Mouse (Mus musculus): ENCODE results near the gene Ppp1r9b. TPM values are rescaled to one million over a fixed set of nuclear protein-coding genes. Genes with fewer than 3 reads are reported as not detected.
A peak's percentile ranks its signal among the peaks of the same experiment; 100 is the strongest.

The Ppp1r9b gene
- total RNA-seq, 2 experiments from 2014 or later, result 993 to 1,036 TPM

- DNase-seq (ENCODE audit: low spot score in 2 of 2), result no peak
These were observed 14.6 kb upstream of the Ppp1r9b start, which contains the start of gene Sgca for GRCm38 (mm10) chr11:94976199-94976598. TSS of gene Sgca (minus strand) at chr11:94976327.

DNA sequence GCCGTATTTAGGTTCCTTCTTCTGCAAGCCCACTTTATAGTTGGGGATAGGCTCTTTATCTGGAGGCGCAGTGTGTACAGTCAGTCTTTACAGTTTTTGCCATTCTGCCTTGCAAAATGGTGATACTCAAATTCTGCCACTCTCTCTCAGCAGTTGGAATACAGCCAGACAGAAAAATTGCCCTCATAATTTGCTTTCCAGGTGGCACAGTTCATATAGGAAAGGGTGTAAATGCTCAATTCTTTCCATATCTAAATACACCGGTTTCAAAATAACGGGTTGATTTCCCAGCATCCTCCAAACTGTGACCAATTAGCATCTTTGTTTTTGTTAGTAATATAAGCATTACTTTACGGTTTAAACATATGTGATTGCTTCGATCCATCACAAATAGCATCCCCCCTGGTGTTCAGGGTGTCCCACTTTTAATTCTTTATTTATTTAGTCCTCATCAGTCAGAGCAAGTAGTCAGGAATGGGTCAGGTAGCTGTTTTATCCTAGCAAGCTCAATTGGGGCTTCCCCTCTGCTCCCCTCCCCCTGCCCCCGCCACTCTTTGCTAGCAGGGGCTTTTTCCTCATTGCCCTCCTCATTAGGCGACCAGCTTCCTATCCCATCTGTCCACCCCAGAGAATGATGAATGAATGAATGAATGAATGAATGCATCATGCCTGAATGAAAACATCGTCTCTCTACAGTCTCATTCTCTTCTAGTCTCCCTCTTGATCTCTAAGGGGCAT is 12.5 kb upstream of the Ppp1r9b start:
- no peak for DNase-seq (ENCODE audit: low spot score in 2 of 2)

GRCm38 (mm10) chr11:94978947-94979346 is 11.9 kb upstream of the Ppp1r9b start:
- DNase-seq (ENCODE audit: low spot score in 2 of 2), result peak; percentile 98

DNA sequence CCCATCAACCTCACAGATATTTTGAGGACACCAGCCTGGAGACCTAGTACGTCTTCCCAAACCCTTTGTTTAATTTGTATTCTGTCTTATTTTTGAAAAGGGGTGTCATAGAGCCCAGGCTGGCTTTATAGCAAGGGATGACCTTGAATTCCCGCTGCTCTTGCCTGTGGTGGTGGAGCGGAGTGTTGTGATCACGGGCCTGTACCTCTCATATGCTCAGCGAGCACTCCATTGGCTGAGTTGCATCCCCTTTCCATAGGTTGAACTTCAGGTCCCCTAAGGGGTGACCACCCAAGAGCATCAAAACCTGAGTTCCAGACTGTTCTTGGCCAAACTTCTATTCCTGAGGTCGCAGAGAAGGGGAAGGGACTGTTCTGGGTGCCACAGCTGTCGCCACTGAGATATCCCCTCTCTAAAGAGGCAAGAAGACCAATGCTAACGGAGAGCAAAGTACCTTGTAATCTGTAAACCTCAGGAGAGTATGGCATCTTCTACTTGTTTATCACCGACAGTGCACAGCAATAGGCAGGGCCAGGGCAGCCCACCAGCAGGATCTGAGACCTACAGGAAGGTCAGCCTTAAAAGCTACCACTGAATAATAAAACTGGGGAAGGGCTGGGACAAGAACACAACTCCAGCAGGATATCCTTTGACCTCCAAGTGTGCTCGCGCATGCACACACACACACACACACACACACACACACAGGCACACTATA is 11.2 kb upstream of the Ppp1r9b start:
- no peak for DNase-seq (ENCODE audit: low spot score in 2 of 2)

DNA sequence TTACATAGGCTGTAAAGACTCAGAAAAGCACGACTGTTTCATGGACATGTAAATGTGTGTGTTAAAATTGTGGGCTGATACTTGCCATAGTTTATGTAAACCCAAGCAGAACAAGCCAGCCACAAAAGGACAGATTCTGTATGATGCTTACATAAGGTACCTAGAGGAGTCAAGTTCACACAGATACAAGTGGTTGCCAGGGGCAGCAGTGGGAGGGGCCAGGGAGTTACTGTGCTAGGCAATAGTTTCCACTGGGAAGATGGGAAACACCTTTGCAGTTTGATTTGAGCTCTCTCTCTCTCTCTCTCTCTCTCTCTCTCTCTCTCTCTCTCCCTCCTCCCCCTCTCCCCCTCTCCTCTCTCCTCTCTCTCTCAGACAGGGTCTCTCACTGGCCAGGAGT is 5.7 kb upstream of the Ppp1r9b start:
- no peak for DNase-seq (ENCODE audit: low spot score in 2 of 2)

- no peak for DNase-seq (ENCODE audit: low spot score in 2 of 2)
These were observed 5.0 kb upstream of the Ppp1r9b start for GRCm38 (mm10) chr11:94985822-94986221.

DNA sequence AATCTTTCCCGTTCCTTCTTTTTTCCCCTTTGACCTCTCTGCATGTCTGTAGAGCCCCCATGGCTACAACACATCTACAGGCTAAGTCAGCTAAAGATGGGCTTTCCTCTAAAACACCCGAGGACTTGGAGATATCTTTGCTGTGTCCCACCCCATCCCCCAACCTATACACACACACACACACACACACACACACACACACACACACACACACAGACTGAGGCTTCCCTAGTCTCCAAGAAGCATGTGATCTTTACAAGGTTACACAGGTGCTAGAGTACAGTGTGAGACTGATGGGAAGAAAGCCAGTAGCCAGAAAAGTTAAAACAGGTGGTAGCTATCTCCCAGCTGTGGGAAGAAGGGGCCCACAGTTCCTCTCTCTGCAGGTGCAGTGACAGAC is 4.4 kb upstream of the Ppp1r9b start:
- no peak for DNase-seq (ENCODE audit: low spot score in 2 of 2)

DNA sequence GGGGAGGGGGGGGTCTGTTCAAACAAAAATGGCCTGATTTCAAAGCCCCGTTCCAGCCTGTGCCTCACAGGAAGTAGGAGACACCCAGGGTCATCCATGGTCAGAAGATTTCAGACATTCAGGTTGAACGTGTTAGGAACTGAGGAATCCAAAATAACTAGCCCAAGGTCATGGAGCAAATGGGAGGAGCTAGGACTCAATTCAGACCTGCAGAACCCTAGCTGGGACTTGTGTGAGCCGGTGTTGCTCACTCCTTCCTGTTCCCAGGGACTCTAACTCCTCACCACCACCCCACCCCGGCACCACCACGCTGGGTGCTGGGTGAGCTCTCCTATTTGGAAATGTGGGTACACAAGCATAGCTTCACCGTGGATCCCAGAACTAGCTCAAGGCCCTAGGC is 3.5 kb upstream of the Ppp1r9b start:
- no peak for DNase-seq (ENCODE audit: low spot score in 2 of 2)

DNA sequence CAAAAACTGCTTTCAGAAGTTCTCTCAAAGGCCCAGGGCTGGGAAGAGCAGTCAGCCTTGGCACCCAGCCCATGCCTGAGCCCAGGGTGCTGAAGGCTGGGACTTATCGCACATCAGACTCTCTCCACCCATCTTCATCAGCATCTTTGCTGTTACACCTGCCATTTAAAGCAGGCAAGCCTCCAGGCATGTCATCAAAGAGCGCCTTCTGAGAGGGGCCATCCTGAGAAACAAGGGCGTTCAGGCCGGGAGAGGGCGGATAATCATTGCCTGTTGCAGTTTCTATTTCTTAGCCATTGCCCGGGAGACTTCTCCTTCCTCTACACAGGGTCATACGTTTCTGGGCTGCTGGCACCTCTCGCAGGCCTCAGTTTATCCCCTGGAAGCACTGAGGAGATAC is 3.0 kb upstream of the Ppp1r9b start:
- no peak for DNase-seq (ENCODE audit: low spot score in 2 of 2)

GRCm38 (mm10) chr11:94988780-94989561 is 1.9 kb upstream of the Ppp1r9b start:
- DNase-seq (ENCODE audit: low spot score in 2 of 2), result no peak

- peak; percentile 77 to 94 for DNase-seq (ENCODE audit: low spot score in 2 of 2)
These were observed 1.2 kb upstream of the Ppp1r9b start for GRCm38 (mm10) chr11:94989562-94990017.

DNA sequence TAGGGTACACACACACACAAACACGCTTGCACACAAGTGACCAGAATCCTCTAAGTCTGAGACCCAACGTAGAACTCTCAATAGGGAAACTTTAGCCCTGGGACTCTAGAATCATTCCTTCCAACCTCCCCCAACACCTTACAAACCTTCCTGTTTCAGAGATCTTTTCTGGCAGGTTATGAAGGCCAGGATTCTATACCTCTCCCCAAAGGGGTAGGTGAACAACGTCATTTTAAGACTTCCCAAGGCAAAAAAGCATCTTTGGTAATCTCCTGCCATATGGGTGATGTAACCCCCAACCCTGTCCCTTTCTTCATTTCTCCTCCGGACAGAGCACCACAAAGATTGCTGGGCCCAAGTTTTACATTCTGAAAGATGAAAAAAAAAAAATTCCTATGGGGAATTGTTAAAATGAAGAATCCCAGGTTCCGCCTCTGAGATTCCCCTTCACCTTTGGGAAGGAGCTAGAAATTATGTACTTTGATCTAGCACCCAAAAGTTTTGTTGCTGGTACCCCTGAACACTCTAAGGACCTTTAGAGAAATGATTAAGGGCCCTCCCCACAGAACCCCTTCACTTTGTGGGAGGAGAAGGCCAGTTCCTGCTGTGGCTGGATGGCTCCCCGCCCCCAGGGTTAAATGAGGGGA is 610 bp upstream of the Ppp1r9b start:
- DNase-seq (ENCODE audit: low spot score in 2 of 2), result no peak

DNA sequence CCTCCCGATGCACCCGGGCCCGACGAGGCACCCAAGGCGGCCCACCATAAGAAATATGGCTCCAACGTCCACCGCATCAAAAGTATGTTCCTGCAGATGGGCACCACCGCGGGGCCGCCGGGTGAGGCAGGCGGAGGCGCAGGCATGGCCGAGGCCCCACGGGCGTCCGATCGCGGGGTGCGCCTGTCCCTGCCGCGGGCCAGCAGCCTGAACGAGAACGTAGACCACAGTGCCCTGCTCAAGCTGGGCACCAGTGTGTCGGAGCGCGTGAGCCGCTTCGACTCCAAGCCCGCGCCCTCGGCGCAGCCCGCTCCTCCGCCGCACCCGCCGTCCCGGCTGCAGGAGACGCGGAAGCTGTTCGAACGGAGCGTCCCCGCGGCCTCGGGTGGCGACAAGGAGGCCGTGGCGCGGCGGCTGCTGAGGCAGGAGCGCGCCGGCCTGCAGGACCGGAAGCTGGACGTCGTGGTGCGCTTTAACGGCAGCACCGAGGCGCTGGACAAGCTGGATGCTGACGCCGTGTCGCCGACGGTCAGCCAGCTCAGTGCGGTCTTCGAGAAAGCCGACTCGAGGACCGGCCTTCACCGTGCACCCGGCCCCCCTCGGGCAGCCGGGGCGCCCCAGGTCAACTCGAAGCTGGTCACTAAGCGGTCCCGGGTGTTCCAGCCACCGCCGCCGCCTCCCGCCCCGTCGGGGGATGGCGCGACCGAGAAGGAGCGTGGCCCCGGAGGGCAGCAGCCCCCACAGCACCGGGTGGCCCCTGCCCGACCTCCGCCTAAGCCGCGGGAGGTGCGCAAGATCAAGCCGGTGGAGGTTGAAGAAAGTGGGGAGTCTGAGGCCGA is 1.0 kb downstream of the Ppp1r9b start:
- DNase-seq (ENCODE audit: low spot score in 2 of 2), result no peak

GRCm38 (mm10) chr11:94992480-94992753 is 1.6 kb downstream of the Ppp1r9b start:
- DNase-seq (ENCODE audit: low spot score in 2 of 2), result no peak

GRCm38 (mm10) chr11:94992754-94993606 is 2.1 kb downstream of the Ppp1r9b start:
- DNase-seq (ENCODE audit: low spot score in 2 of 2), result no peak

DNA sequence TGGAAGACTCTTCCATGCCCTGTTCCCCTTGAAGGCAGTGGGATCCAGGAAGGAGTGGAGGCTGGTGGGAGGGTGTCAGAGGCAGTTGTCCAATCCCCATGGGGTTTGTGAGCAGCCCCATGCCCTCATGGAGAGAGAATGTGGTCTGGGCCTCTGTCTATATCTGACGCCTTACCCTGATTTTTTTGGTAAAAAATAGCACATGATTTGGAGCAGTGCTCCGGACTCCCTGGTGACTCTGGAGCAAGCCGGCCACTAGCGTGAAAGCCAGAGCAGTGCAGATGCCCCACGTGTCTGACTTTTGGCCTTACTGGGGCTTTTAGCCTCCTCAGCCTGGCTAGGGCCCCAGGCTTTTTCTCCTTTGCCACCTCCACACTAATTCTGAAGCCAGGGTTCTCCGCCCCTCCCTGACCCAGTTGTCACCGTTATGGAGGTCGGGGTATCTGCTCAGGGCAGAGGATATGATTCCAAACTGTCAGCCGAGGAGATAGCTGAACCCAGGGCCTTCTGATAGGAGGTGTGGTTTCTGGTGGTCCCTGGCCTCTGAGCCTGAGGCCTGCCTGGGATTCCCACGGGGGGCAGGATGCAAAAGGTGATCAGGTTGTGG is 3.5 kb downstream of the Ppp1r9b start:
- DNase-seq (ENCODE audit: low spot score in 2 of 2), result no peak

GRCm38 (mm10) chr11:94994947-94995772 is 4.3 kb downstream of the Ppp1r9b start:
- DNase-seq (ENCODE audit: low spot score in 2 of 2), result no peak

GRCm38 (mm10) chr11:94996101-94996500 is 5.3 kb downstream of the Ppp1r9b start:
- DNase-seq (ENCODE audit: low spot score in 2 of 2), result no peak

Data from layer of hippocampus, adult 18-20 months (tissue).